Comparison of ENCODE assay signal across 10 mouse cellular contexts in genomic region chr6:91181320-91181719, GRCm38 (mm10). TPM values are rescaled to one million over a fixed set of nuclear protein-coding genes. Genes with fewer than 3 reads are reported as not detected.
A peak's percentile ranks its signal among the peaks of the same experiment; 100 is the strongest.
DNase-seq lines count a peak whose midpoint lies in the region; ATAC-seq and TF ChIP-seq lines count a peak whose summit lies in the region.
"Had no signal": no experiment of that assay in that cellular context is flagged by ENCODE, and none has a peak within 500 bp of the region (broad histone marks: within the 10 kb centered on the region; RNA-seq: fewer than 3 reads in every experiment).

No protein-coding gene starts in this region.

- no peaks in the 10 kb centered on the region for H3K9me3 ChIP-seq in embryonic facial prominence, embryonic 12.5 days
- no peaks in the 10 kb centered on the region for H3K9me3 ChIP-seq in heart, embryonic 16.5 days (replicated peaks; ENCODE audit: control insufficient read depth, low read length)
- no peaks in the 10 kb centered on the region for H3K9me3 ChIP-seq in midbrain, embryonic 15.5 days
- no peaks in the 10 kb centered on the region for H3K9me3 ChIP-seq in intestine, postnatal 0 days (ENCODE audit: control insufficient read depth)

- H3K4me1 ChIP-seq in embryonic facial prominence, embryonic 12.5 days: peaks cover 31% of the 10 kb centered on the region
- H3K4me1 ChIP-seq in heart, embryonic 16.5 days (ENCODE audit: control insufficient read depth, insufficient read depth, low read length): peaks cover 12% of the 10 kb centered on the region
- H3K4me1 ChIP-seq in midbrain, embryonic 15.5 days: no peaks in the 10 kb centered on the region
- H3K4me1 ChIP-seq in intestine, postnatal 0 days (replicated peaks; ENCODE audit: control insufficient read depth, insufficient read depth, low read length): no peaks in the 10 kb centered on the region

- no peak for ATAC-seq in embryonic facial prominence, embryonic 12.5 days (ENCODE audit: insufficient number of reproducible peaks, insufficient read depth, low FRiP score, low TSS enrichment)
- ATAC-seq in heart, embryonic 16.5 days (replicated peaks; ENCODE audit: extremely low read depth, insufficient read depth, low FRiP score): peak; percentile 31; the same call in 1 of the 2 replicates
- ATAC-seq in midbrain, embryonic 15.5 days (replicated peaks): no peak
- ATAC-seq in intestine, postnatal 0 days: no peak
- ATAC-seq: Patski had no signal

- 54% methylated on average over 2 of the region's 2 CpGs for WGBS in embryonic facial prominence, embryonic 12.5 days
- 73% methylated on average over 2 of the region's 2 CpGs for WGBS in heart, embryonic 16.5 days
- WGBS in midbrain, embryonic 15.5 days: 69% methylated on average over 2 of the region's 2 CpGs
- 74% methylated on average over 2 of the region's 2 CpGs for WGBS in intestine, postnatal 0 days

- no peak overlapping the region for H3K9ac ChIP-seq in embryonic facial prominence, embryonic 12.5 days
- no peak overlapping the region for H3K9ac ChIP-seq in heart, embryonic 16.5 days (ENCODE audit: low read length)
- H3K9ac ChIP-seq in midbrain, embryonic 15.5 days: no peak overlapping the region
- no peak overlapping the region for H3K9ac ChIP-seq in intestine, postnatal 0 days (ENCODE audit: low read depth, low read length)

- DNase-seq in layer of hippocampus, adult 8-10 months (ENCODE audit: low spot score in 2 of 2): peak; percentile 45 to 54
- DNase-seq in layer of hippocampus, adult 9-11 months: no peak
- DNase-seq in lung, postnatal 10 days: peak; percentile 85
- DNase-seq in cerebellum, adult 9-10 months: no peak

- no peaks in the 10 kb centered on the region for H3K27me3 ChIP-seq in embryonic facial prominence, embryonic 12.5 days
- H3K27me3 ChIP-seq in heart, embryonic 16.5 days (ENCODE audit: control insufficient read depth, insufficient read depth, low read length): no peaks in the 10 kb centered on the region
- no peaks in the 10 kb centered on the region for H3K27me3 ChIP-seq in midbrain, embryonic 15.5 days (replicated peaks)
- no peaks in the 10 kb centered on the region for H3K27me3 ChIP-seq in intestine, postnatal 0 days (replicated peaks; ENCODE audit: control insufficient read depth, insufficient read depth, low read length)
- H3K27me3 ChIP-seq: Patski had no signal

- TF ChIP-seq CTCF in intestine, postnatal 0 days (IDR thresholded peaks at IDR 0.05; ENCODE audit: low read depth): no peak

- no peaks in the 10 kb centered on the region for H3K36me3 ChIP-seq in embryonic facial prominence, embryonic 12.5 days
- H3K36me3 ChIP-seq in heart, embryonic 16.5 days (ENCODE audit: control insufficient read depth, insufficient read depth): no peaks in the 10 kb centered on the region
- no peaks in the 10 kb centered on the region for H3K36me3 ChIP-seq in midbrain, embryonic 15.5 days (replicated peaks)
- no peaks in the 10 kb centered on the region for H3K36me3 ChIP-seq in intestine, postnatal 0 days (ENCODE audit: control insufficient read depth, insufficient read depth)

- H3K4me3 ChIP-seq in embryonic facial prominence, embryonic 12.5 days: no peak overlapping the region
- H3K4me3 ChIP-seq in heart, embryonic 16.5 days (ENCODE audit: low read length): no peak overlapping the region
- no peak overlapping the region for H3K4me3 ChIP-seq in midbrain, embryonic 15.5 days
- H3K4me3 ChIP-seq in intestine, postnatal 0 days (ENCODE audit: low read depth, low read length): no peak overlapping the region

- H3K4me2 ChIP-seq in embryonic facial prominence, embryonic 12.5 days (replicated peaks): 0 out of 2 replicates have a peak overlapping the region, but pooled peaks have one; percentile 18
- no peak overlapping the region for H3K4me2 ChIP-seq in heart, embryonic 16.5 days (ENCODE audit: low read depth, low read length)
- H3K4me2 ChIP-seq in midbrain, embryonic 15.5 days: no peak overlapping the region
- no peak overlapping the region for H3K4me2 ChIP-seq in intestine, postnatal 0 days (replicated peaks; ENCODE audit: low read depth)
- H3K4me2 ChIP-seq: midbrain, embryonic 11.5 days had no signal

- H3K27ac ChIP-seq in embryonic facial prominence, embryonic 12.5 days: peak overlapping the region; percentile 90
- H3K27ac ChIP-seq in heart, embryonic 16.5 days (ENCODE audit: low read length): 0 out of 2 replicates have a peak overlapping the region, but pooled peaks have one; percentile 6
- no peak overlapping the region for H3K27ac ChIP-seq in midbrain, embryonic 15.5 days
- H3K27ac ChIP-seq in intestine, postnatal 0 days (ENCODE audit: low read depth, low read length): no peak overlapping the region

RNA-seq across cellular contexts. Expression of gene Hdac11, which starts 24.9 kb away (rescaled TPM):
- total RNA-seq in layer of hippocampus, adult 8-10 months (2022): 100 to 1,000 TPM; 165 to 192 (median 179) TPM
- 16.7 and 16.8 TPM in 2 replicates for polyA plus RNA-seq in embryonic facial prominence, embryonic 12.5 days (2016; fragmentation: Nextera tagmentation; extraction: Ambion mirVana)
- 10.8 and 12.4 TPM in 2 replicates for polyA plus RNA-seq in heart, embryonic 16.5 days (2015; fragmentation: Nextera tagmentation; extraction: Ambion mirVana)
- polyA plus RNA-seq in midbrain, embryonic 15.5 days (2015; fragmentation: Nextera tagmentation; extraction: Ambion mirVana): 46.5 and 49.4 TPM in 2 replicates
- 4.2 and 4.8 TPM in 2 replicates for polyA plus RNA-seq in intestine, postnatal 0 days (2015; fragmentation: Nextera tagmentation; extraction: Ambion mirVana)

RNA-seq across cellular contexts. Expression of gene Fbln2, which starts 30.9 kb away (rescaled TPM):
- total RNA-seq in layer of hippocampus, adult 8-10 months (2022): 10 to 100 TPM; 10.3 to 13.7 (median 11.0) TPM
- polyA plus RNA-seq in embryonic facial prominence, embryonic 12.5 days (2016; fragmentation: Nextera tagmentation; extraction: Ambion mirVana): 179 and 200 TPM in 2 replicates
- polyA plus RNA-seq in heart, embryonic 16.5 days (2015; fragmentation: Nextera tagmentation; extraction: Ambion mirVana): 158 and 162 TPM in 2 replicates
- polyA plus RNA-seq in midbrain, embryonic 15.5 days (2015; fragmentation: Nextera tagmentation; extraction: Ambion mirVana): 15.1 and 16.7 TPM in 2 replicates
- polyA plus RNA-seq in intestine, postnatal 0 days (2015; fragmentation: Nextera tagmentation; extraction: Ambion mirVana): 19.5 and 24.1 TPM in 2 replicates

Comparison
In these comparisons a context has a peak if more than half of its experiments do, and no peak if none do; other contexts are left out.
1. DNase-seq: peak in layer of hippocampus, adult 8-10 months (2 of 2) and lung, postnatal 10 days (single experiment); none in layer of hippocampus, adult 9-11 months (single experiment) and cerebellum, adult 9-10 months (single experiment).
2. H3K27ac ChIP-seq: peak in embryonic facial prominence, embryonic 12.5 days (single experiment) and heart, embryonic 16.5 days (single experiment); none in midbrain, embryonic 15.5 days (single experiment) and intestine, postnatal 0 days (single experiment).